Mouse (Mus musculus) adrenal gland, adult 8-10 months (tissue): ENCODE data around the gene Chd4. TPM values are rescaled to one million over a fixed set of nuclear protein-coding genes. Genes with fewer than 3 reads are reported as not detected.

Experiments used
- DNase-seq: peaks from one replicate; pipeline ENCODE4 v3.0.0; 2022
- total RNA-seq, 4 experiments: library from RNA; stranded (reverse); gene quantifications; 2 replicates each; pipeline ENCODE4 v1.2.4; 2022

Gene Chd4
- total RNA-seq, 4 experiments from 2014 or later: 140 to 272 (median 202) TPM

- DNase-seq: no peak
Observed at GRCm38 (mm10) chr6:125092372-125092771, 3.4 kb upstream of the Chd4 start.

- DNase-seq: no peak
Observed at GRCm38 (mm10) chr6:125094843-125095242, 938 bp upstream of the Chd4 start.

- DNase-seq: no peak
Observed at GRCm38 (mm10) chr6:125096279-125096596, 457 bp downstream of the Chd4 start.

- DNase-seq: peak; percentile 69
Observed at GRCm38 (mm10) chr6:125096597-125097345, 990 bp downstream of the Chd4 start.

GRCm38 (mm10) chr6:125097346-125097689 lies 1.5 kb downstream of the Chd4 start:
- no peak for DNase-seq

- DNase-seq: no peak
Observed at GRCm38 (mm10) chr6:125097951-125098350, 2.2 kb downstream of the Chd4 start.

GRCm38 (mm10) chr6:125098513-125098912 lies 2.7 kb downstream of the Chd4 start:
- no peak for DNase-seq

GRCm38 (mm10) chr6:125099421-125099971 lies 3.7 kb downstream of the Chd4 start:
- DNase-seq: no peak

GRCm38 (mm10) chr6:125101444-125101843 lies 5.7 kb downstream of the Chd4 start:
- DNase-seq: no peak

- DNase-seq: no peak
Observed at GRCm38 (mm10) chr6:125104223-125104622, 8.4 kb downstream of the Chd4 start.

GRCm38 (mm10) chr6:125107705-125108104 lies 11.9 kb downstream of the Chd4 start:
- no peak for DNase-seq

GRCm38 (mm10) chr6:125109371-125109770 lies 13.6 kb downstream of the Chd4 start:
- DNase-seq: no peak

GRCm38 (mm10) chr6:125110927-125111326 lies 15.1 kb downstream of the Chd4 start:
- no peak for DNase-seq

- no peak for DNase-seq
Observed at GRCm38 (mm10) chr6:125112553-125112952, 16.8 kb downstream of the Chd4 start.

- no peak for DNase-seq
Observed at GRCm38 (mm10) chr6:125119387-125119786, 23.6 kb downstream of the Chd4 start.

GRCm38 (mm10) chr6:125128724-125129123 lies 32.9 kb downstream of the Chd4 start:
- DNase-seq: no peak

- no peak for DNase-seq
Observed at GRCm38 (mm10) chr6:125129710-125130402, 34.1 kb downstream of the Chd4 start.

GRCm38 (mm10) chr6:125131302-125132156 lies 35.7 kb downstream of the Chd4 start, which contains the start of gene Nop2:
TSS of gene Nop2 (plus strand) at chr6:125131909.
- DNase-seq: peak; percentile 81

- DNase-seq: no peak
Observed at GRCm38 (mm10) chr6:125132470-125132869, 36.7 kb downstream of the Chd4 start.

- DNase-seq: no peak
Observed at GRCm38 (mm10) chr6:125137002-125137671, 41.4 kb downstream of the Chd4 start.

GRCm38 (mm10) chr6:125139747-125140146 lies 44.0 kb downstream of the Chd4 start:
- no peak for DNase-seq

GRCm38 (mm10) chr6:125142436-125142835 lies 46.7 kb downstream of the Chd4 start:
- no peak for DNase-seq
